13 mouse cellular contexts compared by ENCODE assay signal in genomic region chr6:136898954-136899353, GRCm38 (mm10). TPM values are rescaled to one million over a fixed set of nuclear protein-coding genes. Genes with fewer than 3 reads are reported as not detected.
A peak's percentile ranks its signal among the peaks of the same experiment; 100 is the strongest.
DNase-seq lines count a peak whose midpoint lies in the region; ATAC-seq lines count a peak whose summit lies in the region.
"Had no signal": no experiment of that assay in that cellular context is flagged by ENCODE, and none has a peak within 500 bp of the region (broad histone marks: within the 10 kb centered on the region; RNA-seq: fewer than 3 reads in every experiment).

No protein-coding gene starts in this region.

- H3K4me1 ChIP-seq in heart, embryonic 12.5 days (replicated peaks), result peaks cover 20% of the 10 kb centered on the region
- H3K4me1 ChIP-seq in forebrain, embryonic 13.5 days, result no peaks in the 10 kb centered on the region
- H3K4me1 ChIP-seq: midbrain, embryonic 12.5 days had no signal

- no peak overlapping the region for H3K4me2 ChIP-seq in heart, embryonic 12.5 days
- no peak overlapping the region for H3K4me2 ChIP-seq in forebrain, embryonic 13.5 days
- H3K4me2 ChIP-seq: limb, embryonic 13.5 days; midbrain, embryonic 12.5 days had no signal

- H3K36me3 ChIP-seq in heart, embryonic 12.5 days, result no peaks in the 10 kb centered on the region
- no peaks in the 10 kb centered on the region for H3K36me3 ChIP-seq in forebrain, embryonic 13.5 days (ENCODE audit: poor library complexity, severe bottlenecking)
- H3K36me3 ChIP-seq: limb, embryonic 13.5 days; midbrain, embryonic 12.5 days had no signal

- no peaks in the 10 kb centered on the region for H3K27me3 ChIP-seq in heart, embryonic 12.5 days (replicated peaks)
- H3K27me3 ChIP-seq in forebrain, embryonic 13.5 days, result no peaks in the 10 kb centered on the region
- H3K27me3 ChIP-seq: limb, embryonic 13.5 days; midbrain, embryonic 12.5 days had no signal

- no peak overlapping the region for H3K9ac ChIP-seq in heart, embryonic 12.5 days
- no peak overlapping the region for H3K9ac ChIP-seq in forebrain, embryonic 13.5 days
- H3K9ac ChIP-seq: limb, embryonic 13.5 days; midbrain, embryonic 12.5 days had no signal

- WGBS in heart, embryonic 12.5 days, result 63% methylated on average over 2 of the region's 2 CpGs
- WGBS in forebrain, embryonic 13.5 days, result 87% methylated on average over 2 of the region's 2 CpGs

- ATAC-seq in heart, embryonic 12.5 days (ENCODE audit: insufficient number of reproducible peaks, low FRiP score), result no peak
- ATAC-seq in forebrain, embryonic 13.5 days, result no peak

- intact Hi-C loops in heart, postnatal 10 days (cut with DNase I), result no loop called here

- no peak overlapping the region for H3K4me3 ChIP-seq in heart, embryonic 12.5 days
- H3K4me3 ChIP-seq in forebrain, embryonic 13.5 days, result no peak overlapping the region
- H3K4me3 ChIP-seq: limb, embryonic 13.5 days; midbrain, embryonic 12.5 days had no signal

- 0 out of 2 replicates have a peak, but pooled peaks cover 3% of the 10 kb centered on the region for H3K9me3 ChIP-seq in heart, embryonic 12.5 days (replicated peaks)
- no peaks in the 10 kb centered on the region for H3K9me3 ChIP-seq in forebrain, embryonic 13.5 days (replicated peaks)
- H3K9me3 ChIP-seq: limb, embryonic 13.5 days; midbrain, embryonic 12.5 days had no signal

- 0 out of 2 replicates have a peak overlapping the region, but pooled peaks have one; percentile 48 for H3K27ac ChIP-seq in heart, embryonic 12.5 days (ENCODE audit: poor library complexity, severe bottlenecking)
- no peak overlapping the region for H3K27ac ChIP-seq in forebrain, embryonic 13.5 days
- H3K27ac ChIP-seq: limb, embryonic 13.5 days; midbrain, embryonic 12.5 days had no signal

- no peak for DNase-seq in heart, postnatal 10 days
- peak; percentile 47 for DNase-seq in 3T3-L1 (ENCODE audit: low read depth, low spot score)
- DNase-seq in CD8-positive naive resting alpha-beta T cell, adult 2 months (ENCODE audit: low read depth in 2 of 2, low spot score in 2 of 2), result peak; percentile 9 to 26
- DNase-seq in naive thymus-derived CD4-positive, alpha-beta T cell, adult 2 months (ENCODE audit: low read depth), result peak; percentile 38
- DNase-seq in right cerebral cortex, postnatal 10 days (ENCODE audit: low spot score in 2 of 2), result no peak
- no peak for DNase-seq in testis, postnatal 14 days (ENCODE audit: low spot score)
- DNase-seq: adrenal gland, postnatal 14 days; gastrocnemius, postnatal 36 days; spleen, adult 18-20 months had no signal

RNA-seq across cellular contexts. Expression of gene Erp27, which starts 23.0 kb away (rescaled TPM):
- polyA plus RNA-seq in heart, embryonic 12.5 days (2016; fragmentation: Nextera tagmentation; extraction: Ambion mirVana), result 0.98 and 1.0 TPM in 2 replicates
- total RNA-seq in heart, postnatal 10 days (2021), result not detected
- 0.22 TPM in 1 of 2 replicates, not detected in the other for polyA plus RNA-seq in forebrain, embryonic 13.5 days (2015; fragmentation: Nextera tagmentation; extraction: Ambion mirVana)
- total RNA-seq: adrenal gland, postnatal 14 days; gastrocnemius, postnatal 36 days had no signal
- polyA plus RNA-seq: midbrain, embryonic 12.5 days had no signal

RNA-seq across cellular contexts. Expression of gene Mgp, which starts 23.3 kb away (rescaled TPM):
- polyA plus RNA-seq in heart, embryonic 12.5 days (2016; fragmentation: Nextera tagmentation; extraction: Ambion mirVana), result 139 TPM in 2 replicates
- 100 to 1,000 TPM; 312 to 380 TPM for total RNA-seq in heart, postnatal 10 days (2021)
- polyA plus RNA-seq in forebrain, embryonic 13.5 days (2015; fragmentation: Nextera tagmentation; extraction: Ambion mirVana), result 3.0 and 3.3 TPM in 2 replicates

RNA-seq across cellular contexts. Expression of gene Pde6h, which starts 24.7 kb away (rescaled TPM):
- polyA plus RNA-seq in heart, embryonic 12.5 days (2016; fragmentation: Nextera tagmentation; extraction: Ambion mirVana), result 0.22 TPM in 1 of 2 replicates, not detected in the other
- not detected for total RNA-seq in heart, postnatal 10 days (2021)
- polyA plus RNA-seq in forebrain, embryonic 13.5 days (2015; fragmentation: Nextera tagmentation; extraction: Ambion mirVana), result 0.03 TPM in 1 of 2 replicates, not detected in the other
- total RNA-seq: gastrocnemius, postnatal 36 days had no signal
- polyA plus RNA-seq: midbrain, embryonic 12.5 days had no signal

RNA-seq across cellular contexts. Expression of gene Art4, which starts 41.4 kb away (rescaled TPM):
- polyA plus RNA-seq in heart, embryonic 12.5 days (2016; fragmentation: Nextera tagmentation; extraction: Ambion mirVana), result 21.8 and 22.5 TPM in 2 replicates
- total RNA-seq in heart, postnatal 10 days (2021), result 10 to 100 TPM; 11.9 to 13.2 TPM
- polyA plus RNA-seq in forebrain, embryonic 13.5 days (2015; fragmentation: Nextera tagmentation; extraction: Ambion mirVana), result 0.08 TPM in 1 of 2 replicates, not detected in the other

RNA-seq across cellular contexts. Expression of gene Arhgdib, which starts 42.7 kb away (rescaled TPM):
- polyA plus RNA-seq in heart, embryonic 12.5 days (2016; fragmentation: Nextera tagmentation; extraction: Ambion mirVana), result 93.8 and 99.8 TPM in 2 replicates
- 10 to 100 TPM; 37.4 to 45.4 TPM for total RNA-seq in heart, postnatal 10 days (2021)
- polyA plus RNA-seq in forebrain, embryonic 13.5 days (2015; fragmentation: Nextera tagmentation; extraction: Ambion mirVana), result 11.0 and 11.5 TPM in 2 replicates

Comparison
In these comparisons a context has a peak if more than half of its experiments do, and no peak if none do; other contexts are left out.
1. DNase-seq: peak in 3T3-L1 (single experiment), CD8-positive naive resting alpha-beta T cell, adult 2 months (2 of 2) and naive thymus-derived CD4-positive, alpha-beta T cell, adult 2 months (single experiment); none in heart, postnatal 10 days (0 of 2), right cerebral cortex, postnatal 10 days (0 of 2) and testis, postnatal 14 days (single experiment).
2. RNA of gene Mgp, which starts 23.3 kb away (polyA plus RNA-seq): 139 TPM in heart, embryonic 12.5 days; 3.0 to 3.3 TPM in forebrain, embryonic 13.5 days; every median in the first group is over 10 times any median in the second.